Comparison of ENCODE assay signal across 13 mouse cellular contexts in the genomic region with DNA sequence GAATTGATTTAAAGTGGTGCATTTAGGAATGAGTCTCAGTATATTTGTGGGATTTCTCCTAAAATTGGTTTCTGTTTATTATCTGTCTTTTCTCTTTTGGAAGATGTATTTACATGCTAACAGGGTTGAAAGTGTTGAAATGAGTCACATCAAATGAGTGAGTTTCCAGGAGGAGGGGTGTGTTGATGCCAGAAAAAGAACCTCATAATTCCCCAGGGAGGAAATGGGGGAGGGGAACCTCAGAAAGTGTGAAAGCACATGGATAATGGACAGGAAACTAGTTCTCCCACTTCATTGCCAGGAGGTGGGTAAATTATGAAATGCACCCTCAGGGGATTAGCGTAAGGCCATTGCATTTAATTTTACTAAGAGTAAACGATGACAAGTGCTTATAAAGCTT. TPM values are rescaled to one million over a fixed set of nuclear protein-coding genes. Genes with fewer than 3 reads are reported as not detected.
DNase-seq lines count a peak whose midpoint lies in the region; ATAC-seq and TF ChIP-seq lines count a peak whose summit lies in the region.
"Had no signal": no experiment of that assay in that cellular context is flagged by ENCODE, and none has a peak within 500 bp of the region (broad histone marks: within the 10 kb centered on the region; RNA-seq: fewer than 3 reads in every experiment).

No protein-coding gene starts in this region.

- no peaks in the 10 kb centered on the region for H3K79me2 ChIP-seq in heart, adult 2 months (replicated peaks; ENCODE audit: control insufficient read depth, insufficient read depth, low read length)

- DNase-seq in heart, adult 18-20 months, result peak; percentile 10 to 19
- DNase-seq in heart, adult 2 months, result no peak
- peak; percentile 4 for DNase-seq in lung, embryonic 14.5 days
- no peak for DNase-seq in lung, adult 2 months
- DNase-seq in embryo, embryonic 11 days, result peak; percentile 32
- DNase-seq in retina, postnatal 1 day, result peak; percentile 15
- DNase-seq: gastrocnemius, postnatal 14 days; lung, postnatal 10 days had no signal

- 26% methylated on average over 2 of the region's 2 CpGs for WGBS in heart, adult 2 months
- WGBS in lung, embryonic 14.5 days, result 53% methylated on average over 2 of the region's 2 CpGs
- 28% methylated on average over 2 of the region's 2 CpGs for WGBS in lung, adult 2 months

- H3K9ac ChIP-seq in heart, adult 2 months (ENCODE audit: low read depth, low read length), result no peak overlapping the region
- no peak overlapping the region for H3K9ac ChIP-seq in lung, embryonic 14.5 days
- H3K9ac ChIP-seq: embryonic facial prominence, embryonic 12.5 days; hindbrain, embryonic 15.5 days; limb, embryonic 12.5 days had no signal

- H3K27me3 ChIP-seq in heart, adult 2 months (ENCODE audit: control insufficient read depth, insufficient read depth, low read length), result no peaks in the 10 kb centered on the region
- no peaks in the 10 kb centered on the region for H3K27me3 ChIP-seq in lung, embryonic 14.5 days (ENCODE audit: insufficient read depth, low read length)
- H3K27me3 ChIP-seq: embryonic facial prominence, embryonic 12.5 days; hindbrain, embryonic 15.5 days; limb, embryonic 12.5 days had no signal

- TF ChIP-seq CTCF in heart, adult 2 months (IDR thresholded peaks at IDR 0.05), result no peak
- TF ChIP-seq CTCF in lung, embryonic 14.5 days (IDR thresholded peaks at IDR 0.05; ENCODE audit: low read depth), result no peak
- TF ChIP-seq CTCF in lung, adult 2 months (IDR thresholded peaks at IDR 0.05; ENCODE audit: insufficient read depth, low read length), result no peak

- no peak for TF ChIP-seq EP300 in heart, adult 2 months (IDR thresholded peaks at IDR 0.05; ENCODE audit: insufficient read depth, low read depth, low read length)

- H3K36me3 ChIP-seq in heart, adult 2 months (ENCODE audit: control insufficient read depth, insufficient read depth, low read length), result no peaks in the 10 kb centered on the region
- H3K36me3 ChIP-seq in lung, embryonic 14.5 days (ENCODE audit: insufficient read depth), result no peaks in the 10 kb centered on the region
- H3K36me3 ChIP-seq: embryonic facial prominence, embryonic 12.5 days; hindbrain, embryonic 15.5 days; limb, embryonic 12.5 days had no signal

- H3K27ac ChIP-seq in heart, adult 2 months, result no peak overlapping the region
- no peak overlapping the region for H3K27ac ChIP-seq in lung, embryonic 14.5 days (ENCODE audit: low read depth)
- H3K27ac ChIP-seq: embryonic facial prominence, embryonic 12.5 days; hindbrain, embryonic 15.5 days; limb, embryonic 12.5 days had no signal

- intact Hi-C loops in heart, adult 2 months (cut with DNase I), result no loop called here

- H3K4me2 ChIP-seq in lung, embryonic 14.5 days, result no peak overlapping the region
- H3K4me2 ChIP-seq: embryonic facial prominence, embryonic 12.5 days; hindbrain, embryonic 15.5 days; limb, embryonic 12.5 days had no signal

- H3K4me3 ChIP-seq in heart, adult 2 months, result no peak overlapping the region
- no peak overlapping the region for H3K4me3 ChIP-seq in lung, embryonic 14.5 days (ENCODE audit: low read depth, low read length)
- no peak overlapping the region for H3K4me3 ChIP-seq in lung, adult 2 months (replicated peaks; ENCODE audit: extremely low read depth, low read depth, low read length)
- H3K4me3 ChIP-seq: embryonic facial prominence, embryonic 12.5 days; hindbrain, embryonic 15.5 days; limb, embryonic 12.5 days had no signal

- no peaks in the 10 kb centered on the region; the same call in 1 of the 2 replicates for H3K4me1 ChIP-seq in heart, adult 2 months (ENCODE audit: control insufficient read depth, insufficient read depth, low read length)
- no peaks in the 10 kb centered on the region for H3K4me1 ChIP-seq in lung, embryonic 14.5 days (ENCODE audit: insufficient read depth)
- no peaks in the 10 kb centered on the region for H3K4me1 ChIP-seq in lung, adult 2 months (ENCODE audit: control insufficient read depth, insufficient read depth, low read length)
- H3K4me1 ChIP-seq: embryonic facial prominence, embryonic 12.5 days; hindbrain, embryonic 15.5 days had no signal

- ATAC-seq in lung, embryonic 14.5 days (ENCODE audit: insufficient read depth), result no peak
- no peak for ATAC-seq in monocyte, adult 5-6 weeks (replicated peaks; ENCODE audit: insufficient number of reproducible peaks, low FRiP score, low TSS enrichment, poor library complexity, severe bottlenecking)
- ATAC-seq: midbrain, embryonic 16.5 days had no signal

- TF ChIP-seq POLR2A in heart, adult 2 months (IDR thresholded peaks at IDR 0.05; ENCODE audit: insufficient read depth, low read depth, low read length), result no peak
- TF ChIP-seq POLR2A in lung, adult 2 months (IDR thresholded peaks at IDR 0.05; ENCODE audit: borderline replicate concordance, extremely low read depth, low read depth, low read length), result no peak

- H3K9me3 ChIP-seq in lung, embryonic 14.5 days (ENCODE audit: low read depth, low read length), result no peaks in the 10 kb centered on the region
- H3K9me3 ChIP-seq: embryonic facial prominence, embryonic 12.5 days; hindbrain, embryonic 15.5 days; limb, embryonic 12.5 days had no signal

RNA-seq across cellular contexts. Expression of a gene that starts 16.7 kb away (rescaled TPM):
- total RNA-seq in heart, adult 18-20 months (2021), result not detected
- total RNA-seq in heart, adult 2 months (2021), result not detected
- 0.16 TPM in 1 of 2 replicates, not detected in the other for polyA plus RNA-seq in heart, adult 2 months (2012; rRNA removed)
- polyA plus RNA-seq in lung, embryonic 14.5 days (2014; fragmentation: Nextera tagmentation; extraction: Ambion mirVana), result not detected in 2 replicates
- polyA plus RNA-seq in lung, adult 2 months (2012; rRNA removed), result 0.13 and 0.58 TPM in 2 replicates
- 0.10 TPM in 1 of 3 replicates, not detected in the others for total RNA-seq in monocyte, adult 5-6 weeks (2017)
- total RNA-seq: gastrocnemius, postnatal 14 days had no signal
- polyA plus RNA-seq: embryonic facial prominence, embryonic 12.5 days; limb, embryonic 12.5 days; midbrain, embryonic 16.5 days had no signal

Comparison
In these comparisons a context has a peak if more than half of its experiments do, and no peak if none do; other contexts are left out.
1. DNase-seq: peak in heart, adult 18-20 months (2 of 2), lung, embryonic 14.5 days (single experiment), embryo, embryonic 11 days (single experiment) and retina, postnatal 1 day (single experiment); none in heart, adult 2 months (0 of 2) and lung, adult 2 months (single experiment).